Mouse (Mus musculus) erythroblast, embryonic 14.5 days (primary cell): Measurements from ENCODE around the gene Fbxl19. TPM values are rescaled to one million over a fixed set of nuclear protein-coding genes. Genes with fewer than 3 reads are reported as not detected.

Experiments used
- H3K27me3 ChIP-seq: 2 replicates; pipeline ENCODE4 v1.6.1; 2012; ENCODE audit warnings: inconsistent platforms; ENCODE audit not compliant: control insufficient read depth
- H3K36me3 ChIP-seq: 2 replicates; pipeline ENCODE4 v1.6.1; 2012; ENCODE audit warnings: mild to moderate bottlenecking, inconsistent platforms; ENCODE audit not compliant: control insufficient read depth
- H3K4me1 ChIP-seq: 2 replicates; pipeline ENCODE4 v1.6.1; 2012; ENCODE audit warnings: inconsistent platforms; ENCODE audit not compliant: control insufficient read depth
- H3K4me3 ChIP-seq: replicated peaks from 2 replicates; pipeline ENCODE3; 2012; ENCODE audit warnings: moderate library complexity, mild to moderate bottlenecking, inconsistent platforms
- H3K9me3 ChIP-seq: 2 replicates; pipeline ENCODE4 v1.6.1; 2012; ENCODE audit warnings: low read length, inconsistent platforms, mixed read lengths; ENCODE audit not compliant: control insufficient read depth
- GATA1 ChIP-seq: IDR thresholded peaks from 2 replicates; pipeline ENCODE4 v1.6.1; 2012; ENCODE audit warnings: low read length, inconsistent platforms, mixed read lengths
- TAL1 ChIP-seq: IDR thresholded peaks from 3 replicates; pipeline ENCODE4 v1.6.1; 2012; ENCODE audit warnings: low read length, inconsistent platforms, mixed read lengths
- polyA plus RNA-seq: library from polyadenylated mRNA; stranded (reverse); fragments of >175 nt; gene quantifications from 2 replicates; pipeline ENCODE4 v1.2.3, GENCODE M21; 2012

Gene Fbxl19
- polyA plus RNA-seq, 1 experiment = 9.9 TPM

DNA sequence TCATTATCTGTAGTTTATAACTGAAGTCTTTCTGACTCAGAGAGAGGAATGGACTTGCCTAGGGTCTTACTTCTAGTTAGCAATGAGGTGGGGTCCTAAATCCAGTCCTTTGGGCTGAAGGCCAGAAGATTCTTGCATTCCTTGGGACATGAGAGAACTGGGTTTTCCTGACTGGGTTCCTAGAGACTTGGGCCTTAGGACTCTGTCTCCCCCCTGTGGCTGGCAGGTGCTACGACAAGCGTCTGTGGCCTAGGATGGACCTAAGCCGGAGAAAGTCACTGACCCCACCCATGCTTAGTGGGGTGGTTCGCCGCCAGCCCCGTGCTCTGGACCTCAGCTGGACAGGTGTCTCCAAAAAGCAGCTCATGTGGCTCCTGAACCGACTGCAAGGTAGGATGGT lies 16.7 kb downstream of the Fbxl19 start:
- Histone ChIP-seq H3K36me3 (peaks cover 14% of the 10 kb centered on the region), H3K27me3 (no peaks in the 10 kb centered on the region), H3K9me3 (no peaks in the 10 kb centered on the region), H3K4me1 (peaks cover 28% of the 10 kb centered on the region), H3K4me3 (no peak overlapping the region)
- TF ChIP-seq TAL1 (no peak), GATA1 (no peak)

DNA sequence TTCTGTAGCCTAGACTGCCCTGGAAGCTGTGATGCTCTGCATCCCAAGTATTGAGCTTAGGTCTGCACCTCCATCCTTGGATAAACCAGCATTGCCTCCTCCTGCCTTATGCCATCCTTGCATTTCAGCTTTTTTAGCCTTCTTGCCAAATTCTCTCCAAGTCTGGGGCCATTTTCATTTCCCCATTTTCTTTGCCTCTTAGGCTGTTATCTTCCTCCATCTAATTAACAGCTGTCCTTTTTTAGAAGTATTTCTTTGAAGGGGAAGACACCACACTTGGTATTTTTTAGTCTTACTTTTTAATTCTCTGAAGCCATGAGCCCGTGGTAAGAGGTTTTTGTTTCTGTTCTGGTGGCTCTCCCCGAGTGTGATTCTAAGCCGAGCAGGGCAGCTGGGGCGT lies 19.3 kb downstream of the Fbxl19 start:
- TF ChIP-seq TAL1 (no peak), GATA1 (no peak)
- Histone ChIP-seq H3K27me3 (no peaks in the 10 kb centered on the region), H3K36me3 (peaks cover 19% of the 10 kb centered on the region), H3K4me1 (peaks cover 52% of the 10 kb centered on the region), H3K4me3 (no peak overlapping the region), H3K9me3 (no peaks in the 10 kb centered on the region)

- Histone ChIP-seq H3K9me3 (no peaks in the 10 kb centered on the region), H3K27me3 (peaks cover 2% of the 10 kb centered on the region; the same call in 1 of the 2 replicates), H3K4me1 (peaks cover 64% of the 10 kb centered on the region), H3K4me3 (no peak overlapping the region), H3K36me3 (peaks cover 19% of the 10 kb centered on the region)
- TF ChIP-seq TAL1 (no peak), GATA1 (no peak)
Measured at GRCm38 (mm10) chr7:127765756-127766155, 21.4 kb downstream of the Fbxl19 start.

GRCm38 (mm10) chr7:127766851-127767609 lies 22.7 kb downstream of the Fbxl19 start:
- H3K4me3 ChIP-seq = peak overlapping the region; percentile 74
- peaks cover 15% of the 10 kb centered on the region for H3K36me3 ChIP-seq
- H3K27me3 ChIP-seq = peaks cover 2% of the 10 kb centered on the region; the same call in 1 of the 2 replicates
- no peaks in the 10 kb centered on the region for H3K9me3 ChIP-seq
- TF ChIP-seq TAL1 (peak; percentile 83), GATA1 (peak; percentile 87)
- H3K4me1 ChIP-seq = peaks cover 70% of the 10 kb centered on the region

- peaks cover 75% of the 10 kb centered on the region for H3K4me1 ChIP-seq
- H3K27me3 ChIP-seq = peaks cover 2% of the 10 kb centered on the region; the same call in 1 of the 2 replicates
- no peaks in the 10 kb centered on the region for H3K9me3 ChIP-seq
- H3K4me3 ChIP-seq = peak overlapping the region; percentile 74
- peaks cover 11% of the 10 kb centered on the region for H3K36me3 ChIP-seq
- TF ChIP-seq TAL1 (no peak), GATA1 (no peak)
Measured at GRCm38 (mm10) chr7:127767671-127768345, 23.5 kb downstream of the Fbxl19 start.

DNA sequence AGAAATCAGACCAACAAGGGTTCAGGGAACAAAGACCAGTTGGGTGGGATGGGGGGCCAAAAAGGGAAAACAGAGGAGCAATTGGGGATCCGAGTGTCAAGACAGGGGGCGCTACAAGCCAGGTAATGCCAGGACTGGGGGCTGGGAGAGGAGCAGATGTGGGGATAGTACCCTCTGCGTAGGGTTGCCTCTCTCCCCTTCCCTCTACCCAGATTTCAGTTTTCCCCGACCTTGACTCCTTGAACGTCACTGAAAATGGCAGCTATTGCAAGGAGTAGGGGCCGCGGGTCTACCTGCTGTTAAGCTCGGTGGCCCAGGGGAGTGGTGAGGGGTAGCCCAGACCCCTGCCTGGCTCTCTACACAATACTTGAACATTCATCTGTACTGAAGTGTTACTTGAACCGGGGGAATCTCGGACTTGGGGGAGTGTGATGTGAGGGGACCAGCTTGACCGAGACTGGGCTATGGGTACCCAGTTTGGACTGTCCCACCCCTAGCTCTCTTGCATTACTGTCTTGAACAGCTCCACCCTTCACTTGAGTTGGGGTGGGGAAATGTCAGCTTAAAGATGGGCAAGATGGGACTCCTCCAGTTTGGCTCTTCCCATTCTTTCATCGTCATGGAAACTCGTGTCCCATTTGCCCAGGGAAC lies 24.1 kb downstream of the Fbxl19 start:
- Histone ChIP-seq H3K4me3 (peak overlapping the region; percentile 74), H3K9me3 (no peaks in the 10 kb centered on the region), H3K4me1 (peaks cover 77% of the 10 kb centered on the region), H3K36me3 (peaks cover 9% of the 10 kb centered on the region), H3K27me3 (peaks cover 2% of the 10 kb centered on the region; the same call in 1 of the 2 replicates)
- TF ChIP-seq GATA1 = no peak
- TF ChIP-seq TAL1 = no peak

- TF ChIP-seq TAL1 (no peak), GATA1 (no peak)
- peaks cover 83% of the 10 kb centered on the region for H3K4me1 ChIP-seq
- H3K4me3 ChIP-seq = peak overlapping the region; percentile 74
- no peaks in the 10 kb centered on the region for H3K9me3 ChIP-seq
- H3K27me3 ChIP-seq = peaks cover 2% of the 10 kb centered on the region; the same call in 1 of the 2 replicates
- peaks cover 7% of the 10 kb centered on the region for H3K36me3 ChIP-seq
Measured at GRCm38 (mm10) chr7:127768997-127769593, 24.8 kb downstream of the Fbxl19 start.

DNA sequence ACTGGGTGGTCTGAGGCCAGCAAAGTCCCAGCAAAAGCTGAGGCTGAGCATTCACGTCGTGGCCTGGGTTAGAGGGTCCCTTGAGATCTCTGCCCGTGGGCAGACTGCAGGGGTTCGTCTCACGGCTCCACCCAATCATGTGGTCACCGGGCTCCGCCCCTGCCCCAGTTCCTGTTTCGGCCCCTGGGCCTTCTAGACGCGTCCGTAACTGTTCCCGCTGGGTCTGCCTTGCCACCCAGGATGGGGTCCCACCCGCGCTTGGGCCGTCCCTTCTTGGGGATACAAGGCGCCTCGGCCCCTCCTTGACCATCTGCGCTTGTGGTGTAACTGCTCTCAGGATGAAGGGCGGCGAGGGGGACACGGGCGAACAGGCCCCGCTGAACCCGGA lies 25.3 kb downstream of the Fbxl19 start, which contains the start of gene Orai3:
Gene Orai3, plus strand, starts transcription at position 165 of the 388 bp plus-strand sequence.
- Histone ChIP-seq H3K4me1 (peaks cover 87% of the 10 kb centered on the region), H3K27me3 (peaks cover 2% of the 10 kb centered on the region; the same call in 1 of the 2 replicates), H3K9me3 (no peaks in the 10 kb centered on the region), H3K36me3 (peaks cover 7% of the 10 kb centered on the region), H3K4me3 (peak within 1 kb of the TSS; percentile 74)
- TF ChIP-seq GATA1 (no peak), TAL1 (no peak)
